Mouse (Mus musculus): ENCODE results near the gene B3galt6. TPM values are rescaled to one million over a fixed set of nuclear protein-coding genes. Genes with fewer than 3 reads are reported as not detected.

B3galt6 gene
- total RNA-seq, 2 experiments from 2014 or later = 2.0 to 2.7 TPM

Other genes starting within 250 kb of the B3galt6 start
- gene Atad3a, start 231.6 kb downstream of the B3galt6 start, total RNA-seq (2021) = 10 to 100 TPM; 54.3 to 59.2 TPM
- 10 to 100 TPM in 1 of 2 experiments, 1 to 10 TPM in 1; 9.2 to 12.6 TPM for gene Vwa1, start 218.0 kb downstream of the B3galt6 start, total RNA-seq (2021)
- gene Tmem88b, start 206.8 kb downstream of the B3galt6 start, total RNA-seq (2021) = 1 to 10 TPM; 1.2 TPM
- gene Ankrd65, start 202.2 kb downstream of the B3galt6 start, total RNA-seq (2021) = not detected
- gene Mrpl20, start 189.8 kb downstream of the B3galt6 start, total RNA-seq (2021) = 10 to 100 TPM; 72.4 to 72.5 TPM
- gene Ccnl2, start 180.2 kb downstream of the B3galt6 start, total RNA-seq (2021) = 10 to 100 TPM; 49.1 to 55.8 TPM
- 10 to 100 TPM; 96.4 to 97.5 TPM for gene Aurkaip1, start 161.4 kb downstream of the B3galt6 start, total RNA-seq (2021)
- gene Mxra8, start 153.0 kb downstream of the B3galt6 start, total RNA-seq (2021) = 10 to 100 TPM; 46.9 to 58.4 TPM
- 10 to 100 TPM; 41.1 to 46.6 TPM for gene Dvl1, start 145.2 kb downstream of the B3galt6 start, total RNA-seq (2021)
- under 1 TPM; 0.26 to 0.32 TPM for gene Tas1r3, start 129.3 kb downstream of the B3galt6 start, total RNA-seq (2021)
- gene Cptp, start 123.2 kb downstream of the B3galt6 start, total RNA-seq (2021) = 10 to 100 TPM in 1 of 2 experiments, 1 to 10 TPM in 1; 9.9 to 10.6 TPM
- gene Ints11, start 123.1 kb downstream of the B3galt6 start, total RNA-seq (2021) = 10 to 100 TPM; 16.9 to 19.5 TPM
- gene Pusl1, start 100.9 kb downstream of the B3galt6 start, total RNA-seq (2021) = 10 to 100 TPM; 14.8 to 18.0 TPM
- 10 to 100 TPM; 19.6 to 21.6 TPM for gene Acap3, start 100.8 kb downstream of the B3galt6 start, total RNA-seq (2021)
- 10 to 100 TPM; 53.1 to 62.6 TPM for gene Ube2j2, start 48.8 kb downstream of the B3galt6 start, total RNA-seq (2021)
- gene C1qtnf12, start 30.3 kb downstream of the B3galt6 start, total RNA-seq (2021) = 10 to 100 TPM; 14.0 to 17.9 TPM
- gene Sdf4, start 223 bp upstream of the B3galt6 start, total RNA-seq (2021) = 10 to 100 TPM; 83.2 to 84.6 TPM
- gene Tnfrsf4, start 21.2 kb upstream of the B3galt6 start, total RNA-seq (2021) = under 1 TPM; 0.50 to 0.80 TPM
- gene Tnfrsf18, start 33.5 kb upstream of the B3galt6 start, total RNA-seq (2021) = under 1 TPM in 1 of 2 experiments, not detected in 1; 0.56 TPM
- gene Ttll10, start 66.8 kb upstream of the B3galt6 start, total RNA-seq (2021) = not detected
- 1 to 10 TPM; 4.6 to 4.8 TPM for gene 9430015G10Rik, start 117.3 kb upstream of the B3galt6 start, total RNA-seq (2021)
- under 1 TPM; 0.07 to 0.22 TPM for gene Rnf223, start 137.9 kb upstream of the B3galt6 start, total RNA-seq (2021)
- gene Agrn, start 204.8 kb upstream of the B3galt6 start, total RNA-seq (2021) = 10 to 100 TPM; 71.8 to 72.6 TPM
- gene Isg15, start 208.2 kb upstream of the B3galt6 start, total RNA-seq (2021) = 1 to 10 TPM; 1.9 to 2.6 TPM
- 1 to 10 TPM; 5.5 to 6.3 TPM for gene AW011738, start 210.7 kb upstream of the B3galt6 start, total RNA-seq (2021)
- gene Perm1, start 223.2 kb upstream of the B3galt6 start, total RNA-seq (2021) = 100 to 1,000 TPM; 178 to 193 TPM
- gene Plekhn1, start 242.2 kb upstream of the B3galt6 start, total RNA-seq (2021) = 10 to 100 TPM in 1 of 2 experiments, 1 to 10 TPM in 1; 9.3 to 11.0 TPM
- 10 to 100 TPM; 20.0 to 22.3 TPM for gene Noc2l, start 243.4 kb upstream of the B3galt6 start, total RNA-seq (2021)